Mouse (Mus musculus) inflammation-experienced regulatory T-cells, adult 6 months (primary cell): Measurements from ENCODE around the gene Cdkn1a. TPM values are rescaled to one million over a fixed set of nuclear protein-coding genes. Genes with fewer than 3 reads are reported as not detected.
A peak's percentile ranks its signal among the peaks of the same experiment; 100 is the strongest.
"Not testable (repeated sequence)": the region's sequence is repeated elsewhere in the genome, so short reads cannot be mapped to it uniquely, and the experiment has no call there.

Experiments
- ATAC-seq: one replicate; pipeline ENCODE4 v1.8.0; 2017
- polyA plus RNA-seq, 3 experiments: library from polyadenylated mRNA; unstranded; fragments of 100-300 nt; shearing (Covaris generic); gene quantifications; one replicate each; pipeline ENCODE4 v1.2.1; 2017

Cdkn1a gene
- polyA plus RNA-seq: 10 to 100 TPM in 1 of 3 experiments, 1 to 10 TPM in 2; 1.7 to 57.4 (median 2.5) TPM

- ATAC-seq: no peak
These were observed at the start of gene Cdkn1a for GRCm38 (mm10) chr17:29090776-29091175. Cdkn1a (plus strand) TSS chr17:29090976.

GRCm38 (mm10) chr17:29041632-29042031 lies 49.1 kb upstream of the Cdkn1a start:
- ATAC-seq: not testable (repeated sequence)

- peak; percentile 22 for ATAC-seq
These were observed 48.2 kb upstream of the Cdkn1a start for GRCm38 (mm10) chr17:29042569-29042968.

- ATAC-seq: no peak
These were observed 47.2 kb upstream of the Cdkn1a start for GRCm38 (mm10) chr17:29043583-29043982.

GRCm38 (mm10) chr17:29044146-29044924 lies 46.4 kb upstream of the Cdkn1a start:
- no peak for ATAC-seq

- peak; percentile 45 for ATAC-seq
These were observed 45.9 kb upstream of the Cdkn1a start for GRCm38 (mm10) chr17:29044925-29045319.

- ATAC-seq: no peak
These were observed 44.8 kb upstream of the Cdkn1a start for GRCm38 (mm10) chr17:29045741-29046530.

- ATAC-seq: no peak
These were observed 43.9 kb upstream of the Cdkn1a start for GRCm38 (mm10) chr17:29046863-29047262.

GRCm38 (mm10) chr17:29047697-29048514 lies 42.9 kb upstream of the Cdkn1a start:
- no peak for ATAC-seq

GRCm38 (mm10) chr17:29048748-29049507 lies 41.8 kb upstream of the Cdkn1a start:
- peak; percentile 53 for ATAC-seq

GRCm38 (mm10) chr17:29049508-29049889 lies 41.3 kb upstream of the Cdkn1a start:
- ATAC-seq: no peak

- no peak for ATAC-seq
These were observed 40.9 kb upstream of the Cdkn1a start for GRCm38 (mm10) chr17:29049923-29050322.

- ATAC-seq: no peak
These were observed 40.0 kb upstream of the Cdkn1a start for GRCm38 (mm10) chr17:29050791-29051190.

- ATAC-seq: no peak
These were observed 37.7 kb upstream of the Cdkn1a start for GRCm38 (mm10) chr17:29053067-29053466.

- no peak for ATAC-seq
These were observed 36.9 kb upstream of the Cdkn1a start for GRCm38 (mm10) chr17:29053841-29054240.

- ATAC-seq: no peak
These were observed 36.3 kb upstream of the Cdkn1a start for GRCm38 (mm10) chr17:29054429-29054828.

- ATAC-seq: no peak
These were observed 35.2 kb upstream of the Cdkn1a start for GRCm38 (mm10) chr17:29055586-29055985.

- no peak for ATAC-seq
These were observed 34.6 kb upstream of the Cdkn1a start for GRCm38 (mm10) chr17:29056207-29056606.

- ATAC-seq: no peak
These were observed 34.1 kb upstream of the Cdkn1a start for GRCm38 (mm10) chr17:29056699-29057151.

- no peak for ATAC-seq
These were observed 33.4 kb upstream of the Cdkn1a start for GRCm38 (mm10) chr17:29057361-29057890.

- ATAC-seq: no peak
These were observed 32.8 kb upstream of the Cdkn1a start for GRCm38 (mm10) chr17:29057961-29058360.

- ATAC-seq: no peak
These were observed 32.3 kb upstream of the Cdkn1a start for GRCm38 (mm10) chr17:29058487-29058886.
